Mouse (Mus musculus) cerebellum, postnatal 10 days (tissue): ENCODE results near the gene Garnl3.
A peak's percentile ranks its signal among the peaks of the same experiment; 100 is the strongest.

Source experiments
- DNase-seq, 2 experiments: peaks; one replicate each; pipeline ENCODE4 v3.0.0; 2021; ENCODE audit warnings: mixed read lengths in 2 of 2

Gene Garnl3

GRCm38 (mm10) chr2:33086671-33087363 is 44.6 kb downstream of the Garnl3 start:
- DNase-seq, result peak; percentile 66 to 69

- peak; percentile 42 to 45 for DNase-seq
Observed at GRCm38 (mm10) chr2:33086016-33086596, 45.3 kb downstream of the Garnl3 start.

GRCm38 (mm10) chr2:33084221-33084620 is 47.2 kb downstream of the Garnl3 start:
- DNase-seq, result no peak

- peak; percentile 66 to 72 for DNase-seq
Observed at GRCm38 (mm10) chr2:33080166-33080565, 51.3 kb downstream of the Garnl3 start.

GRCm38 (mm10) chr2:33077252-33077651 is 54.2 kb downstream of the Garnl3 start:
- peak; percentile 57 to 69 for DNase-seq

- DNase-seq, result no peak
Observed at GRCm38 (mm10) chr2:33074931-33075330, 56.5 kb downstream of the Garnl3 start.

GRCm38 (mm10) chr2:33074188-33074587 is 57.3 kb downstream of the Garnl3 start:
- DNase-seq, result no peak

GRCm38 (mm10) chr2:33072333-33072732 is 59.1 kb downstream of the Garnl3 start:
- no peak for DNase-seq

- no peak for DNase-seq
Observed at GRCm38 (mm10) chr2:33065610-33066009, 65.8 kb downstream of the Garnl3 start.

GRCm38 (mm10) chr2:33062744-33063143 is 68.7 kb downstream of the Garnl3 start:
- DNase-seq, result peak; percentile 55 to 60

- peak; percentile 45 to 46 for DNase-seq
Observed at GRCm38 (mm10) chr2:33058926-33059325, 72.5 kb downstream of the Garnl3 start.

GRCm38 (mm10) chr2:33057514-33057913 is 73.9 kb downstream of the Garnl3 start:
- DNase-seq, result peak; percentile 57 to 65

GRCm38 (mm10) chr2:33053966-33054365 is 77.5 kb downstream of the Garnl3 start:
- DNase-seq, result no peak

GRCm38 (mm10) chr2:33047360-33047759 is 84.1 kb downstream of the Garnl3 start:
- DNase-seq, result no peak

- no peak for DNase-seq
Observed at GRCm38 (mm10) chr2:33046919-33047318, 84.5 kb downstream of the Garnl3 start.

- DNase-seq, result no peak
Observed at GRCm38 (mm10) chr2:33045899-33046298, 85.6 kb downstream of the Garnl3 start.

GRCm38 (mm10) chr2:33042781-33043180 is 88.7 kb downstream of the Garnl3 start:
- peak in 1 of 2 experiments; percentile 49 for DNase-seq

GRCm38 (mm10) chr2:33041571-33041970 is 89.9 kb downstream of the Garnl3 start:
- no peak for DNase-seq

GRCm38 (mm10) chr2:33037429-33037828 is 94.0 kb downstream of the Garnl3 start:
- DNase-seq, result peak; percentile 58 to 74

- DNase-seq, result no peak
Observed at GRCm38 (mm10) chr2:33035297-33035696, 96.2 kb downstream of the Garnl3 start.

GRCm38 (mm10) chr2:33033281-33033680 is 98.2 kb downstream of the Garnl3 start:
- peak; percentile 79 to 86 for DNase-seq

GRCm38 (mm10) chr2:33032391-33033062 is 98.9 kb downstream of the Garnl3 start:
- DNase-seq, result no peak

- no peak for DNase-seq
Observed at GRCm38 (mm10) chr2:33025040-33025439, 106.4 kb downstream of the Garnl3 start.

GRCm38 (mm10) chr2:33024564-33024963 is 106.9 kb downstream of the Garnl3 start:
- DNase-seq, result peak; percentile 83 to 88
